Mouse (Mus musculus) liver, embryonic 12.5 days (tissue): ENCODE measurements around the gene Atp2b4. TPM values are rescaled to one million over a fixed set of nuclear protein-coding genes. Genes with fewer than 3 reads are reported as not detected.

ENCODE experiments used
- ATAC-seq: fragments of 200-750 bp; cut with Nextera tagmentation; 2 replicates; pipeline ENCODE4 v1.8.0; 2017; ENCODE audit warnings: moderate number of reproducible peaks, mild to moderate bottlenecking, moderate library complexity
- H3K27ac ChIP-seq: fragments of 300-500 bp; sonication (generic); 2 replicates; pipeline ENCODE4 v1.5.1; 2016; ENCODE audit warnings: mild to moderate bottlenecking
- H3K27me3 ChIP-seq: fragments of 300-500 bp; sonication (generic); replicated peaks from 2 replicates; pipeline ENCODE4 v1.6.1; 2016; ENCODE audit warnings: mild to moderate bottlenecking, moderate library complexity
- H3K36me3 ChIP-seq: fragments of 300-500 bp; sonication (generic); 2 replicates; pipeline ENCODE4 v1.6.1; 2016; ENCODE audit warnings: mild to moderate bottlenecking, moderate library complexity
- H3K4me1 ChIP-seq: fragments of 300-500 bp; sonication (generic); 2 replicates; pipeline ENCODE4 v1.6.1; 2016
- H3K4me2 ChIP-seq: fragments of 300-500 bp; sonication (generic); 2 replicates; pipeline ENCODE4 v1.6.1; 2016; ENCODE audit warnings: mild to moderate bottlenecking, moderate library complexity
- H3K4me3 ChIP-seq: fragments of 300-500 bp; sonication (generic); 2 replicates; pipeline ENCODE4 v1.5.1; 2016; ENCODE audit warnings: mild to moderate bottlenecking, moderate library complexity
- H3K9ac ChIP-seq: fragments of 300-500 bp; sonication (generic); 2 replicates; pipeline ENCODE4 v1.6.1; 2016; ENCODE audit warnings: mild to moderate bottlenecking, moderate library complexity
- H3K9me3 ChIP-seq: fragments of 300-500 bp; sonication (generic); replicated peaks from 2 replicates; pipeline ENCODE4 v1.6.1; 2016; ENCODE audit warnings: mild to moderate bottlenecking, moderate library complexity
- WGBS: fragments of 180-500 bp; shearing (Covaris S2); methylation state at CpG from one replicate; pipeline ENCODE4 v1.1.7; 2016; ENCODE audit not compliant: insufficient replicate concordance; 5-methylcytosine and 5-hydroxymethylcytosine counted together
- polyA plus RNA-seq: library from polyadenylated mRNA; unstranded; fragments of >200 nt; fragmentation: Nextera tagmentation; extraction: Ambion mirVana; gene quantifications from 2 replicates; pipeline ENCODE4 v1.2.1, GENCODE M21; 2016

Atp2b4 gene
- 34.1 and 37.6 TPM in 2 replicates for polyA plus RNA-seq

DNA sequence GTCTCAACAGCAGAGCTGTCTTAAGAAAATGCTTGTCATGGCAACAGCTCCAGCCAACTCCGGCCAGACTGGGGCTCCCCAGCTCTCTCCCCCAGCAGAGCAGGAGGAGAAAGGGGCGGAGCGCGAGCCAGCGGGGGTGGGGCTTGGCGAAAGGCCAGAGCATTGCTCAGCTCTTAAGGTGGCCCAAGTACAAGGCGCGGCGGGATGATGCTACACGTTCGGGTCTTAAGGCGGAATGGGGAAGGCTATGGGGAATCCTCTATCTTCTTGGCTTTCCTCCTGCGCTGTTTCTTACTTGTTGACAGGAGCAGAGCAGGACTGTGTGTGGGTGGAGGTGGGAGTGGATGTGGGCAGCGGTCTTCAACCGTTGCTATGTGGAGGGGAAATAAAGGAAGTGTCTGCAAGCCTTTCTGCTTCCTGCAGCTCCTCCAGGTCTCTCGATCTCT lies at the start of gene Atp2b4:
TSS of gene Atp2b4 (minus strand) at position 94 of the 446 bp plus-strand sequence.
- Histone ChIP-seq H3K9me3 (no peaks in the 10 kb centered on the region), H3K36me3 (peaks cover 12% of the 10 kb centered on the region), H3K4me2 (peak within 1 kb of the TSS; percentile 82), H3K4me3 (peak within 1 kb of the TSS; percentile 79), H3K27me3 (0 out of 2 replicates have a peak, but pooled peaks cover 5% of the 10 kb centered on the region), H3K27ac (peak within 1 kb of the TSS; percentile 96), H3K9ac (peak within 1 kb of the TSS; percentile 90), H3K4me1 (peaks cover 82% of the 10 kb centered on the region)
- peak; percentile 84 for ATAC-seq
- 2% methylated on average over 16 of the region's 16 CpGs for WGBS

DNA sequence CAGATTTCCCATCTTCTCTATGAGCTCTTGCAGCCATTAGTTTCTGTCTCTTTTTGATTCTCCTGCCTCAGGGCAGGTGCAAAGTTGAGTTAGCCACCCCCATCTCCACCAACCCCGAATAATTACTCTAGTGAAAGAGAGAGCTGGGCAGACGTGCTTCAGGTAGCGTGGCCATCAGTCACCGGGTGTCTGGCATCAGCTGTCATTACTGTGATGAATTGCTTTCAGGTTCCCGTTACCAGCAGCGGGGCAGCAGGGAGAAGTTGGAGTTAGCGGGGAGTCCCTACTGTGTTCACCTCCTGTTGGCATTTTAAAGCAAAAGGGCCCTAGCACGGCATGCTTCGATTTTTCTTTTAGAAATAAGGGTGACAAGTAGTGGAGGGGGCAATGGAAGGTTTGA lies 43.9 kb upstream of the Atp2b4 start:
- H3K27me3 ChIP-seq: 0 out of 2 replicates have a peak, but pooled peaks cover 5% of the 10 kb centered on the region
- 42% methylated on average over 9 of the region's 9 CpGs for WGBS
- H3K4me1 ChIP-seq: peaks cover 49% of the 10 kb centered on the region
- no peaks in the 10 kb centered on the region for H3K36me3 ChIP-seq
- H3K27ac ChIP-seq: peak overlapping the region; percentile 75; the same call in 1 of the 2 replicates
- no peak overlapping the region for H3K9ac ChIP-seq
- no peak overlapping the region for H3K4me3 ChIP-seq
- no peak overlapping the region for H3K4me2 ChIP-seq
- no peak for ATAC-seq
- no peaks in the 10 kb centered on the region for H3K9me3 ChIP-seq

DNA sequence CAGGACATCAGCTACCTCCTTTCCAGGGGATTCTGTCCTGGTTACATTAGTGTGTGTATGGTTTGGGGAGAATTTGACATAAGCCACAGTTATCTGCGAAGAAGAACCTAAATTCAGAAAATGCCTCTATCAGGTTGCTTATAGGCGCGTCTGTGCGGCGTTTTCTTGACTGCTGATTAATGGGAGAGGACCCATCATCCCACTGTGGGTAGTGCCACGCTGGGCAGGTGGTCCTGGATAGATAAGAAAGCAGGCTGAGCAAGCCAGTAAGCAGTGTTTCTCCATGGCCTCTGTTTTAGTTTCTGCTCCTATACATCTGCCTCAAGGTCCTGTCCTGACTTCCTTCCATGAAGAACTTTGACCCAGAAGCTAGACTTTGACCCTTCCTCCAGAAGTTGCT lies 43.1 kb upstream of the Atp2b4 start:
- peak overlapping the region; percentile 75 for H3K27ac ChIP-seq
- ATAC-seq: peak; percentile 85
- no peaks in the 10 kb centered on the region for H3K9me3 ChIP-seq
- no peak overlapping the region for H3K4me3 ChIP-seq
- WGBS: 24% methylated on average over 6 of the region's 6 CpGs
- H3K36me3 ChIP-seq: no peaks in the 10 kb centered on the region
- peak overlapping the region; percentile 38 for H3K4me2 ChIP-seq
- 0 out of 2 replicates have a peak, but pooled peaks cover 5% of the 10 kb centered on the region for H3K27me3 ChIP-seq
- H3K4me1 ChIP-seq: peaks cover 49% of the 10 kb centered on the region
- H3K9ac ChIP-seq: peak overlapping the region; percentile 32

DNA sequence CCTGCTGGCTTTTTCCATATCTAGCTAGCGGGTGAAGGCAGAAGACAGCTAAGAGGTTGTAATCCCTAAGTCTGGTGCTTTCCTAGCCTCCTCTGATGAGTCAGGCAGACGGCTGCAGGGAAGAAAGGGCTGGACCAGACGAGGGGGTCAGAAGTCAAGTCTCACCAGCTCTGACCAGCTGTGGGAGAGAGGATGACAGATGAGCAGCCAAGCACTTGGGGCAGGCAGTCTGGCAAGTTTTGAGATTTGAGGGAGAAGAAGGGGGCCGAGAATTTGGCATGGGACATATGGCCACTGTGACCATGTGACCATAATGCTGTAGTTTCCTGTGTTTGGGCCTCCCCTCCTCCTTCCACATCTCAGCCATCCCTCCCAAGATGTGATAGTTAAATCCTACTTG lies 42.5 kb upstream of the Atp2b4 start:
- 67% methylated on average over 4 of the region's 4 CpGs for WGBS
- Histone ChIP-seq H3K36me3 (no peaks in the 10 kb centered on the region), H3K27me3 (0 out of 2 replicates have a peak, but pooled peaks cover 5% of the 10 kb centered on the region), H3K4me1 (peaks cover 49% of the 10 kb centered on the region), H3K9me3 (no peaks in the 10 kb centered on the region), H3K27ac (peak overlapping the region; percentile 75), H3K4me3 (no peak overlapping the region), H3K4me2 (peak overlapping the region; percentile 38), H3K9ac (peak overlapping the region; percentile 32; the same call in 1 of the 2 replicates)
- no peak for ATAC-seq

DNA sequence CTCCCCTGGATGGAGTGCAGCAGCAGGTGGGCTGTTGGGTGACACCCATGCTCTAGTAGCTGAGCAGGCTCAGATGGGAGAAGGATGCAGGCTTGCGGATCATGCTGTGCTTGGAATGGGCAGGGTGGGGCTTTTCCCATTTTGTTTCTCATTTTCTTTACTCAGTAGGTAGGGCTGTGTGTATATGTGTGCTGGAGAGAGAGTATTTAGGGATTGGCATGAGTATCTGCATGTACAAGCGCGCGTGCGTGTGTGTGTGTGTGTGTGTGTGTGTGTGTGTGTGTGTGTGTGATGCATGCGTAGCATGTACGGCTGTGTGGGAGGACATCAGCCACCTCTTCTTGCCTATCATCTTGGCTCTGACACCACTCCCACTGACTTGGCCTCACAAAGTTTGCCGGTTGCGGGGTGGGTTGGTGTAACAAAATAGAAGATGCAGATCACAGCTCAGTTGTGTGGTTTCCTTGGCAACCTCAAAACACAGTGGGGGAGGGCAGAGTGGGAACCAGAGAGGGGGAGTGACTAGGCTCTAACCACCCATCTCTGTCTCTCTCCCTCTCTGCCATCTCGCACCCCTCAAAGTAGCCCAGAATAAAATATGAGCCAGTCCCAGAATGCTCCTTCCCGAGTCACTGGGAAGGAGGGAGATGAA lies 41.4 kb upstream of the Atp2b4 start:
- Histone ChIP-seq H3K9me3 (no peaks in the 10 kb centered on the region), H3K4me1 (peaks cover 49% of the 10 kb centered on the region), H3K9ac (no peak overlapping the region; the same call in 1 of the 2 replicates), H3K27ac (no peak overlapping the region), H3K4me3 (no peak overlapping the region), H3K27me3 (0 out of 2 replicates have a peak, but pooled peaks cover 5% of the 10 kb centered on the region), H3K4me2 (no peak overlapping the region), H3K36me3 (no peaks in the 10 kb centered on the region)
- ATAC-seq: no peak
- WGBS: 71% methylated on average over 11 of the region's 11 CpGs

DNA sequence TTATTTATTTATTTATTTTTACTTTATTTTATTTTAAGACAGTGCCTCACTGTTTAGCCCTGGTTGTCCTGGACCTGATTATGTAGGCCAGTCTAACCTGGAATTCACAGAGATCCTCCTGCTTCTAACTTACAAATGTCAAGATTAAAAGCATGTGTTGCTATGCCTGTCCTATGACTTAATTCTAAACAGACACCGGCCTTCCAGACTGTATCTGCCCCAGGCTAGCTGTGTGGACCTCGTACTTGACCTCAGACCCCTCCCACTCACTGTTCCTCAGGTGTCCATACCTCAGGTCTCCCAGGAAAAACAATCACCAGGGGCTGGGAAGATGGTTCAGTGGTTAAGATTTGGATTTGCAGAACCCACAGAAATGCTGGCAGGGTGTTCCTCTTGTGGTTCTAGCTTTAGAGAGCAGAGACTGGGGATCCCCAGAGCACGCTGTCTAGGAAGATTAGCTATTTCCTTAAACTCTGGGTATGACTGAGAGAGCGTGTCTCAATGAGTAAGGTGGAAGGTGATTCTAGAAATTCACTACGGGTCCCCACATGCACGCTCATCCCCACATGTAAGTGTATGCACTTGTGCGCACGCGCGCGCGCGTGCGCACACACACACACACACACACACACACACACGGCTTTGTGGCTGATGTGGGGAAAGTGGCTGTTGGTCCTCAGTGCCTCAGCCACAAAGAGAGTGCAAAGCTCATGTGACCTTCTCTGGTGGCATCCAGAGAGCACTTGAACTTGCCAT lies 40.5 kb upstream of the Atp2b4 start:
- Histone ChIP-seq H3K27me3 (0 out of 2 replicates have a peak, but pooled peaks cover 5% of the 10 kb centered on the region), H3K27ac (no peak overlapping the region), H3K4me2 (no peak overlapping the region), H3K9ac (no peak overlapping the region), H3K36me3 (no peaks in the 10 kb centered on the region), H3K4me1 (peaks cover 49% of the 10 kb centered on the region), H3K4me3 (no peak overlapping the region), H3K9me3 (no peaks in the 10 kb centered on the region)
- WGBS: 83% methylated on average over 15 of the region's 15 CpGs
- no peak for ATAC-seq

DNA sequence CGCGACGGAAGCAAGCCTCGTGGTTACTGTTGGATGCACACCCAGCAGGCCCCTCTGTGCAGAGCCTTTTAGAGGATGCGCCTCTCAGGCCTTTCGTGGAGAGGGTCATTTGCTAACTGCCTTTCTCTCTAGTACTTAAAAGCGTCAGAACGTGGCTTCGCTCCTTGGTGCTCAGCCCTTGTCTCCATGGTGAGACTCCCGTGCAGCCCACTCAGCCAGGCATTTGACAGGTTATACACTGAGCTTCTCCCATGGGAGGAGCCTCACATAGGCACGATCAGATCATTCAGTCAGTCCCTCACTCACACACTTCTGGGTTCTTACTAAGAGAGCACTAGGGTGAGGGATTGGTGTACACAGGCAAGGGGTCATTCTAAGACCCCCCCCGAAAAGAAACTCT lies 39.7 kb upstream of the Atp2b4 start:
- 77% methylated on average over 12 of the region's 12 CpGs for WGBS
- no peak overlapping the region for H3K27ac ChIP-seq
- H3K36me3 ChIP-seq: no peaks in the 10 kb centered on the region
- H3K4me1 ChIP-seq: peaks cover 48% of the 10 kb centered on the region
- no peak overlapping the region for H3K9ac ChIP-seq
- ATAC-seq: no peak
- H3K27me3 ChIP-seq: 0 out of 2 replicates have a peak, but pooled peaks cover 5% of the 10 kb centered on the region
- no peaks in the 10 kb centered on the region for H3K9me3 ChIP-seq
- no peak overlapping the region for H3K4me2 ChIP-seq
- H3K4me3 ChIP-seq: no peak overlapping the region

DNA sequence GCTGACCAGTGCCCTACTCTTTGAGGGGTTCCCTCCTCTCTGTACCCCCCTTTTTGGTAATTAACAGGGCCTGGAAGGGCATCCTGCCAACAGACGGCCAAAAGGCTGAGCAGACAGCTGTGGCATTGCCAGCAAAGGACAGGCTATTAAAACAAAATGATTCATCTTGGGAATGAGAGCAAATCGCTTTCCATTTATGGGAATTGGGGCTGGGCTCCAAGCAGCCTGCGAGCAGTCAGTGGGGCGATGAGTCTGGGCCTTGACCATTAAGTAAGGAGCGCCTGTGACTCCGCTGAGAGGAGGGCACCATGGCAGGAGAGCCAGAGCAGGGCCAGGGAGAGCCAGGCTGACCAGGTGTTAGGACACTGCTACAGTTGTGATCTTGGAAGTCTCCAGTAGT lies 33.5 kb upstream of the Atp2b4 start:
- no peak overlapping the region for H3K27ac ChIP-seq
- no peak for ATAC-seq
- no peaks in the 10 kb centered on the region for H3K36me3 ChIP-seq
- H3K4me1 ChIP-seq: peaks cover 19% of the 10 kb centered on the region
- H3K9me3 ChIP-seq: no peaks in the 10 kb centered on the region
- 80% methylated on average over 6 of the region's 6 CpGs for WGBS
- H3K27me3 ChIP-seq: 0 out of 2 replicates have a peak, but pooled peaks cover 3% of the 10 kb centered on the region
- H3K9ac ChIP-seq: no peak overlapping the region
- H3K4me3 ChIP-seq: no peak overlapping the region
- H3K4me2 ChIP-seq: no peak overlapping the region

DNA sequence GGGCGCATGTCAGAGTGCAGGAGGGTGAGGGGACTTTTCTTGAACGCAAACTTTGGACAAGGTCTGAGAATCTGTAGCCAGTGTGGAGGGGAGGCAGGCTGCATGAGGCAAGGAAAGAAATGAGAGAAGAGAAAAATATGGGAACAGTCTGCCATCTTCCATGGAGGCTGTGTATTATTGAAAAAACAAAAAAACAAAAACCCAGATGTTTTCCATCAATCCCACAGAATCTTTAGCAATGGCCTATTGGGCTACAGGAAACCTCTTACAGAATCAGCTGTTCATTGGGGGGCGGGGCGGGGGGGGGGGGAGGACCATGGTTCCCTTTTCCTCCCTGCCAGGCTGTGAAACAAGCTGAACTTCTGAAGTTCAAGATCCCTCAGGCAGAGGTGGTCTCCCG lies 31.9 kb upstream of the Atp2b4 start:
- no peak overlapping the region for H3K4me2 ChIP-seq
- H3K27ac ChIP-seq: no peak overlapping the region
- no peaks in the 10 kb centered on the region for H3K9me3 ChIP-seq
- no peak for ATAC-seq
- WGBS: 46% methylated on average over 5 of the region's 5 CpGs
- no peaks in the 10 kb centered on the region for H3K36me3 ChIP-seq
- no peak overlapping the region for H3K4me3 ChIP-seq
- no peak overlapping the region for H3K9ac ChIP-seq
- peaks cover 3% of the 10 kb centered on the region; the same call in 1 of the 2 replicates for H3K27me3 ChIP-seq
- peaks cover 30% of the 10 kb centered on the region for H3K4me1 ChIP-seq

DNA sequence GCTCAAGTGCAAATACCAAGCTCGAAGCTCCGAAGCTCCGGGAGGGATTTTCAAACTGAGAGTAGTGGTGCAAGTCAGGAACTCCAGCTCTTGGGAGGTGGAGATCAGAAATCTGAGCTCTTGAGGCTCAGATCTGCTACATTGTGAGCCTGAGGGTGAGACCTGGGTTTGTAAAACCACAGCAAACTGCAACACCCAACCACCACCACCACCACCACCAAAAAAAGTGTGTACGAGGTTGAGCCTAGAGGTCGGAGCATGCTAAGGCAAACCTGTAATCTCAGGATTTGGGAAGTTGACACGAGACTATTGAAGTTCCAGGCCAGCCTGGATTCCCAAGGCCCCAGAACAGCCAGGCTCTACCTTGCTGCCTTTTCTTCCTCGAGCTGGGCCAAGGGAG lies 25.4 kb upstream of the Atp2b4 start:
- H3K4me3 ChIP-seq: peak overlapping the region; percentile 27
- peak overlapping the region; percentile 66 for H3K4me2 ChIP-seq
- H3K9ac ChIP-seq: peak overlapping the region; percentile 63
- H3K27me3 ChIP-seq: no peaks in the 10 kb centered on the region; the same call in 1 of the 2 replicates
- peak overlapping the region; percentile 97 for H3K27ac ChIP-seq
- peaks cover 81% of the 10 kb centered on the region for H3K4me1 ChIP-seq
- 43% methylated on average over 7 of the region's 7 CpGs for WGBS
- ATAC-seq: no peak
- H3K36me3 ChIP-seq: no peaks in the 10 kb centered on the region
- H3K9me3 ChIP-seq: no peaks in the 10 kb centered on the region

DNA sequence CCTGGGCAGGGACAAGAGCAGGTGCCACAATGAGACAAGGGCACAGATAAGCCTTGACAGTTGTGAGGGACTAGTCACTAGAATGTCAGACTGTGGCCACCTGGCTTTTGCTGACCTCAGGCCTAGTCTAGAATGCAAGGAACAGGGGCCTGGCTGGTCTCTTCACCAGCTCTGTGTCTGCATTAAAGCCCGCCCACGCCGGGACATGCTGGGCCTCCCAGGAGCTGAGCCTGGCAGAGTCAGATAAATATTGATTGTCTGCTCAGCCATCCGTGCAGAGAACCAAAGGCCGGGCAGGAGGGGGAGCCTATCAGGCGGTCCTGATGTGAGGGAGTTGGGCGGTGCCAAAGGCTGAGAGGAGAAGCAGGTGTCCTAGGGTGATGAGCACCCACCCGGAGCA lies 24.7 kb upstream of the Atp2b4 start:
- ATAC-seq: peak; percentile 98
- peak overlapping the region; percentile 27; the same call in 1 of the 2 replicates for H3K4me3 ChIP-seq
- no peaks in the 10 kb centered on the region for H3K36me3 ChIP-seq
- peaks cover 86% of the 10 kb centered on the region for H3K4me1 ChIP-seq
- no peaks in the 10 kb centered on the region; the same call in 1 of the 2 replicates for H3K27me3 ChIP-seq
- peak overlapping the region; percentile 64 for H3K9ac ChIP-seq
- H3K9me3 ChIP-seq: no peaks in the 10 kb centered on the region
- 6% methylated on average over 8 of the region's 8 CpGs for WGBS
- H3K4me2 ChIP-seq: peak overlapping the region; percentile 66
- peak overlapping the region; percentile 97 for H3K27ac ChIP-seq

DNA sequence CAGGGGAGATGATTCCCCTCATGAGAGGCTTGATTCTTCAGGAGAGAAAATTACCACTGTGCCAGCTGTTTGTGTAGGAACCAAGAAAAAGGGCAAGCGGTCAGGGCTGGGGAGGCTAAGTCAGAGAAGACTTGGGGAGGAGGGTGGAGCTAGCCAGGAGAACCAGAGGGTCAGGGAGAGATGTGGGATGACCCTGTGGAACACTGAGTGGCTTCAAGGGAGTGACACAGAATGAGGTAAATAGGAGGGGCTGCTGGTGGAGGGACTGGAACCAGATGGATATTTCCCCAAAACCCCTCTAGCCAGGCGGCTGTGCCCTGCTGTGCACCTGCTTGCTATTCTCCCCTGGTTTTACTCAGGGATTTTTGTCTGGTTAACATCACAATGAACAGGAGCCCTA lies 24.3 kb upstream of the Atp2b4 start:
- peaks cover 90% of the 10 kb centered on the region for H3K4me1 ChIP-seq
- peak; percentile 46 for ATAC-seq
- H3K27ac ChIP-seq: peak overlapping the region; percentile 97
- no peaks in the 10 kb centered on the region for H3K9me3 ChIP-seq
- peak overlapping the region; percentile 61 for H3K4me2 ChIP-seq
- H3K36me3 ChIP-seq: no peaks in the 10 kb centered on the region
- H3K9ac ChIP-seq: peak overlapping the region; percentile 64
- no peaks in the 10 kb centered on the region; the same call in 1 of the 2 replicates for H3K27me3 ChIP-seq
- no peak overlapping the region; the same call in 1 of the 2 replicates for H3K4me3 ChIP-seq
- 33% methylated on average over 2 of the region's 2 CpGs for WGBS
